Mouse (Mus musculus): ENCODE data around the gene Lcn9.

Gene Lcn9

DNA sequence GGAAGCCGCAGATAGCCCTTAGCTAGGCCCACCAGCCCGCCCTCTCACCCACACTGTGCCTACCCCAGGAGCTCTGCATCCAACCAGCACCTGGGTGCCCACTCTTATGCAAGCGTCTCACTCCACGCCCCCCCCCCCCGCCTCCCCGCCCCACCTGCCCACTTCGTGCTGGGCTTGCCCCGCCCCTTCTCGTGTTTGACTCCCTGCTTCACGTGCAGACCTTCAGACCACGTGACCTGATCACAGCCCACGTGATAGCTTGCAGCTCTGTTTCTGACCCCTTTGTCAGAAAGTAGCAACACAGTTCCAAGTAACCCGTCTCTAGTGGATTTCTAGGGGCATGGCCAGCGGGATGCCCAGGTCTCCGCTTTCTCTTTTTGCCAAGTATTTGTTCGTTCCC lies 24.3 kb downstream of the Lcn9 start, which contains the start of gene Sohlh1:
Sohlh1 (minus strand) TSS at position 23 of the 400 bp plus-strand sequence.
- DNase-seq (ENCODE audit: extremely low spot score, low spot score), result no peak

DNA sequence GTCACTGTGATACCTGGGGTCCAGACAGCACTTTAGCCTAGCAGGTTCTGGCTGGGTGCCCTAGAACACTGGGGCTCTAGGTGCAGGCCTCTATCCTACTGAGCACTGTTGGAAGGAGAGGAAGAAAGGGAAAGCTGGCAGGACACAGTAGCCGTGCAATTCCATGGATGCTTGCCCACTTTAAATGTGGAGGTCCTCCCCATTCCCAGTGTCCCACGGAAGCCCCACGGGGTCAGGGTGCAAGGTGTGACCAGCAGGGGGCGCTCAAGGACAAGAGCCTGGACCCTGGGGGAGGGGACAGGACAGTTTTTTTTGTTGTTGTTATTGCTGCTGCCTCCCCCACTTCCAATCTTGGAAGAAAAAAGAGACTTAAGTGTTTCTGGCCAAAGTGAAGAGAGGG lies 27.4 kb downstream of the Lcn9 start:
- peak; percentile 54 for DNase-seq (ENCODE audit: extremely low spot score, low spot score)

- DNase-seq (ENCODE audit: extremely low spot score, low spot score), result no peak
These were observed 29.7 kb downstream of the Lcn9 start for GRCm38 (mm10) chr2:25852626-25853025.

GRCm38 (mm10) chr2:25853998-25854397 lies 31.0 kb downstream of the Lcn9 start:
- no peak for DNase-seq (ENCODE audit: extremely low spot score, low spot score)

GRCm38 (mm10) chr2:25859891-25860290 lies 36.9 kb downstream of the Lcn9 start:
- no peak for DNase-seq (ENCODE audit: extremely low spot score, low spot score)

GRCm38 (mm10) chr2:25862038-25862437 lies 39.1 kb downstream of the Lcn9 start:
- no peak for DNase-seq (ENCODE audit: extremely low spot score, low spot score)

DNA sequence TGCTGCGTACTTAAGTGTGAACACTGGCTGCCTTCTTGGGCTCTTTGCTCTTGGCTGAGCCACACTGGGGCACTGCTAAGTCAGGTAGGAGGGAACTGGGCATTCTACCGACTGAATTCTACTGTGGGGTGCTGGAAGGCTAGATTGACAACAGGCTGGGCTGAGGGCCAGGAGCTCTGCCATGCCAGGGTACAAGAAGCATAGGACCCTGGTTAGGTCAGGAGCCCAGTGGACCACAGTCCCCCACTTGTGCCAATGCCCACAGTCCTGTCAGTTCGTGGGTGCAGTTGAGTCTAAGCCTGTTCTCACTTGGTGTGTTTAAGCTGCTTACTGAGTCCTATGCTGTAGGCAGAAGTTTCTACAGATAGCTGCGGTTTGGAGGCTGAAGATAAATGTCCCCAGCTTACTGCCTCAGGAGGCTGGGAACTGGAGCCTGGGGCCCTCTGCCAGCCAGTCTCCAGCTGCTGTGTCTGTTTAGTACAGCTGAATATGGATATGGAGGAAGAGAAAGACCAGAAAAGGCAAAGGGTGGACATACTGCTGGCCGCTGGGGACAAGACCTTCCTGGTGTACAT lies 39.8 kb downstream of the Lcn9 start:
- DNase-seq (ENCODE audit: extremely low spot score, low spot score), result no peak

DNA sequence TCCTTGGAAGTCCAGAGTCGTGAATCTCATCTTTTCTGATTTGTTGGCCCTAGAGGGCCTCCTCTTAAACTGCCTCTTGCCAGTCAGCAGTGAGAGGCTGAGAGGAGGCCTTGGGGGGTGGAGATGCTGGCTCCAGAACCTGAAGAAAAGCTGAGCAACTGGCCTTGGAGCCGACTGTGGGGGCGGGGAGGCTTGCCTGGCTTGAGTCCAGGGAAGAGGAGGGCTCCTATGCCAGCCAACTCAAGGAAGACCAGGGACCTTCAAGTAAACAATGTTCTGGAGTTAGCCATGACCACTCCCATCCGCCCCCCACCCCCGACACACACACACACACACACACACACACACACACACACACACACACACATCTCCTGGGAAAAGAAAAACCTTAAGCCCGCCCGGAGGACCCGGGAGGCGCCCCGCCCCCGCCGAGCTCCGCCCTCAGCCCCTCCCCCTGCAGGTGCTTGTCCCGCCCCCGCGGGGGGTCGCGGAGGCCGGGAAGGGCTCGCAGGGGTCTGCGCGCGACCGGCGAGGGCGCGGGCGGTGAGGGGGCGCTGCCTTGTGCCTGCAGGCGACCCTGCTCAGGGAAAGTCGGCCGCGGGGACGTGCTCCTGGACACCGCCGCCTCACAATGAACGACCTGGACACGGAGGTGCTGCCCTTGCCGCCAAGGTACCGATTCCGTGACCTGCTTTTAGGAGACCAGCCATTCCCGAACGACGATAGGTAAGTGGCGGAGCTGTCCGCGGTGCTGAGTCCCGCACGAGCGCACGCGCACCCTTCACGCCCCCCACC lies 40.6 kb downstream of the Lcn9 start, which contains the start of gene Kcnt1:
Kcnt1 (plus strand) TSS at position 398 of the 795 bp plus-strand sequence.
- peak; percentile 41 for DNase-seq (ENCODE audit: extremely low spot score, low spot score)

DNA sequence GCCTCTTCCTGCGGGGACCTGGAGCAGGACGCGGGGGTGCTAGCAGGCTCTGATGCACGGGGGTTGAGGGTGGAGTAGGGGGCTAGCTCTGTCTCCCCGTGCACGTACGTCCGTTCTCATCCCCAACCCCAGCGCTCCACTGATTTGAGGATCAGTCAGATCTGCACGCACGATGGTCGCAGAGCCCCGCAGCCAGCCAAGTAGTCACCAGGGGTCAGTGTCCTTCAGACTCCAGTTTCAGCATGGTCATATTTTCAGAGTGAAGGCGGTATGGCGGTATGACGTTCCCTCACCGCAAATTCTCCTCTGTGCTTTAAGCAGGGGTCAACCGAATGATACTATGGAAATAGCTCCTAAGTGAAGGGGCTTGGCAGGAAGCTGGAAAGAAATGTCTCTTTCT lies 41.3 kb downstream of the Lcn9 start:
- DNase-seq (ENCODE audit: extremely low spot score, low spot score), result no peak

DNA sequence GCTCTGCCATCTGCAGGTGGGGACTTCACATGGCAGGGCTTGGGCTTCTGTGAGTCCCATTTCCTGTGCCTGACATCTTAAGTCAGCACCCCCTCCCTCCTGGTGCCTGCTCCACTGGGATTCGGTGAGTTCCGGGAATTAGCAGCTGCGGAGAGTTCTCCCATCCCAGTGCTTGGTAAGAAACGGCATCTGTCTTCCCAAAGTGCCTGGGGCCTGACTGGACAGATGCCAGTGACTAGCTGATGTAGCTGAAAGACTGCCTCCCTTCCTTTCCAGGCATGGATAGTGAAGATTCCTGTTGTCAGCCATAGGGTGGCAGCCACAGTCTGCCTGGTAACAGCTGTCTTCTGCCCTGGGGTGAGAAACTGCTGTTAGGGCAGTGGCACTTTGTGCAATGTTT lies 42.5 kb downstream of the Lcn9 start:
- no peak for DNase-seq (ENCODE audit: extremely low spot score, low spot score)

DNA sequence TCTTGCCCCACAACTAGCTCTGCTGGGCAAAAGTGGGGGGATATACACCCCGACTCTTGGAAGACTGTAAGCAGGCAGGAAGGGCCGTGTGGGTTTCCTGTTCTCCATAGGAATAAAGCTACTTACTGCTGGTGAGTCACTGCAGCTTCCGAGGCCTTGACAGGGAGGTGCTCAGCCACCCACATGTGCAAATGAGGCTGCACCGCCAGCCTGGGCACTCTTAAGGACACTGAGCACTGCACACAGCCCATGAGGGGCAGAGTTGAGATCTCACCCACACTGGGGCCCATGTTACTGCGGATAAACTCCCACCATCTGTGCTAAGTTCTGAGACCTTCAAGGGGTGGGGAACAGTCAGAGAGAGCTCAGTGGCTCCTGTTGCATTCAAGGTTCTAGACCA lies 43.7 kb downstream of the Lcn9 start:
- no peak for DNase-seq (ENCODE audit: extremely low spot score, low spot score)
